Mouse (Mus musculus): ENCODE measurements at regions not wholly inside any gene's neighbourhood (a gene's known extent, or its start where the extent isn't known, plus 50 kb on each side); places are given as distances from the start of the nearest gene placed in this dataset.

- Histone ChIP-seq H3K36me3 (no peaks in the 10 kb centered on the region), H3K9me3 (no peaks in the 10 kb centered on the region), H3K9ac (no peak overlapping the region), H3K4me2 (no peak overlapping the region), H3K27ac (replicated peaks) (no peak overlapping the region), H3K27me3 (no peaks in the 10 kb centered on the region), H3K4me3 (no peak overlapping the region), H3K4me1 (replicated peaks) (peaks cover 13% of the 10 kb centered on the region)
- WGBS = 73% methylated on average over 5 of the region's 5 CpGs
- no peak for ATAC-seq (ENCODE audit: low read depth)
Observed at GRCm38 (mm10) chr19:32959844-32960195, 202.5 kb downstream of the Pten start.

GRCm38 (mm10) chr19:32960196-32960947 lies 203.1 kb downstream of the Pten start:
- no peaks in the 10 kb centered on the region for H3K27me3 ChIP-seq
- H3K36me3 ChIP-seq = no peaks in the 10 kb centered on the region
- 70% methylated on average over 9 of the region's 9 CpGs for WGBS
- H3K4me2 ChIP-seq = no peak overlapping the region
- ATAC-seq (ENCODE audit: low read depth) = no peak
- H3K4me3 ChIP-seq = no peak overlapping the region
- no peaks in the 10 kb centered on the region for H3K9me3 ChIP-seq
- H3K4me1 ChIP-seq (replicated peaks) = peaks cover 13% of the 10 kb centered on the region
- H3K9ac ChIP-seq = no peak overlapping the region
- no peak overlapping the region for H3K27ac ChIP-seq (replicated peaks)

GRCm38 (mm10) chr19:32961525-32961924 lies 204.2 kb downstream of the Pten start:
- Histone ChIP-seq H3K4me2 (no peak overlapping the region), H3K4me3 (no peak overlapping the region), H3K36me3 (no peaks in the 10 kb centered on the region), H3K9ac (no peak overlapping the region), H3K27me3 (no peaks in the 10 kb centered on the region), H3K27ac (replicated peaks) (no peak overlapping the region), H3K9me3 (no peaks in the 10 kb centered on the region), H3K4me1 (replicated peaks) (peaks cover 6% of the 10 kb centered on the region)
- ATAC-seq (ENCODE audit: low read depth) = no peak
- 84% methylated on average over 5 of the region's 5 CpGs for WGBS

- WGBS = 8% methylated on average over 1 of the region's 1 CpGs
- no peak overlapping the region for H3K27ac ChIP-seq (replicated peaks)
Observed at GRCm38 (mm10) chr19:32963983-32964382, 206.7 kb downstream of the Pten start.

GRCm38 (mm10) chr19:32965488-32965887 lies 208.2 kb downstream of the Pten start:
- 80% methylated on average over 2 of the region's 2 CpGs for WGBS
- no peak overlapping the region for H3K4me3 ChIP-seq
- H3K27me3 ChIP-seq = no peaks in the 10 kb centered on the region
- ATAC-seq (ENCODE audit: low read depth) = no peak
- H3K27ac ChIP-seq (replicated peaks) = no peak overlapping the region
- H3K4me2 ChIP-seq = no peak overlapping the region
- no peaks in the 10 kb centered on the region for H3K4me1 ChIP-seq (replicated peaks)
- H3K9me3 ChIP-seq = no peaks in the 10 kb centered on the region
- H3K36me3 ChIP-seq = no peaks in the 10 kb centered on the region
- no peak overlapping the region for H3K9ac ChIP-seq

More at GRCm38 (mm10) chr19:32963983-32964382, 206.7 kb downstream of the Pten start:
- no peak for ATAC-seq (ENCODE audit: low read depth)
- H3K36me3 ChIP-seq = no peaks in the 10 kb centered on the region
- H3K27me3 ChIP-seq = no peaks in the 10 kb centered on the region
- no peak overlapping the region for H3K4me2 ChIP-seq
- no peak overlapping the region for H3K4me3 ChIP-seq
- H3K9me3 ChIP-seq = no peaks in the 10 kb centered on the region
- H3K9ac ChIP-seq = no peak overlapping the region
- H3K4me1 ChIP-seq (replicated peaks) = no peaks in the 10 kb centered on the region

- ATAC-seq (ENCODE audit: low read depth) = no peak
- H3K9me3 ChIP-seq = no peaks in the 10 kb centered on the region
- no peaks in the 10 kb centered on the region for H3K4me1 ChIP-seq (replicated peaks)
- no peak overlapping the region for H3K27ac ChIP-seq (replicated peaks)
- H3K4me2 ChIP-seq = no peak overlapping the region
- H3K36me3 ChIP-seq = no peaks in the 10 kb centered on the region
- H3K9ac ChIP-seq = no peak overlapping the region
- WGBS = 65% methylated on average over 7 of the region's 7 CpGs
- no peak overlapping the region for H3K4me3 ChIP-seq
- no peaks in the 10 kb centered on the region for H3K27me3 ChIP-seq
Observed at GRCm38 (mm10) chr19:32969213-32969776, 212.0 kb downstream of the Pten start.

- H3K4me2 ChIP-seq = no peak overlapping the region
- 95% methylated on average over 6 of the region's 6 CpGs for WGBS
- no peaks in the 10 kb centered on the region for H3K9me3 ChIP-seq
- no peak overlapping the region for H3K4me3 ChIP-seq
- no peaks in the 10 kb centered on the region for H3K4me1 ChIP-seq (replicated peaks)
- H3K9ac ChIP-seq = no peak overlapping the region
- no peaks in the 10 kb centered on the region for H3K36me3 ChIP-seq
- H3K27ac ChIP-seq (replicated peaks) = no peak overlapping the region
- no peak for ATAC-seq (ENCODE audit: low read depth)
- H3K27me3 ChIP-seq = no peaks in the 10 kb centered on the region
Observed at GRCm38 (mm10) chr19:32972116-32972515, 214.8 kb downstream of the Pten start.

GRCm38 (mm10) chr19:32973130-32973529 lies 215.8 kb downstream of the Pten start:
- ATAC-seq (ENCODE audit: low read depth) = no peak
- no peaks in the 10 kb centered on the region for H3K9me3 ChIP-seq
- no peaks in the 10 kb centered on the region for H3K36me3 ChIP-seq
- H3K9ac ChIP-seq = no peak overlapping the region
- no peak overlapping the region for H3K27ac ChIP-seq (replicated peaks)
- H3K4me3 ChIP-seq = no peak overlapping the region
- WGBS = 89% methylated on average over 3 of the region's 3 CpGs
- H3K4me2 ChIP-seq = no peak overlapping the region
- H3K4me1 ChIP-seq (replicated peaks) = no peaks in the 10 kb centered on the region
- no peaks in the 10 kb centered on the region for H3K27me3 ChIP-seq

GRCm38 (mm10) chr19:32974778-32975240 lies 217.5 kb downstream of the Pten start:
- no peaks in the 10 kb centered on the region for H3K9me3 ChIP-seq
- H3K9ac ChIP-seq = no peak overlapping the region
- ATAC-seq (ENCODE audit: low read depth) = no peak
- no peaks in the 10 kb centered on the region for H3K27me3 ChIP-seq
- H3K4me1 ChIP-seq (replicated peaks) = no peaks in the 10 kb centered on the region
- H3K4me3 ChIP-seq = no peak overlapping the region
- H3K27ac ChIP-seq (replicated peaks) = no peak overlapping the region
- H3K4me2 ChIP-seq = no peak overlapping the region
- 93% methylated on average over 4 of the region's 4 CpGs for WGBS
- no peaks in the 10 kb centered on the region for H3K36me3 ChIP-seq

- ATAC-seq (ENCODE audit: low read depth) = no peak
Observed at GRCm38 (mm10) chr19:32975303-32975702, 218.0 kb downstream of the Pten start.

GRCm38 (mm10) chr19:32976507-32976906 lies 219.2 kb downstream of the Pten start:
- WGBS = 90% methylated on average over 7 of the region's 7 CpGs
- Histone ChIP-seq H3K4me3 (no peak overlapping the region), H3K36me3 (no peaks in the 10 kb centered on the region), H3K27ac (replicated peaks) (no peak overlapping the region), H3K4me1 (replicated peaks) (no peaks in the 10 kb centered on the region), H3K9ac (no peak overlapping the region), H3K27me3 (no peaks in the 10 kb centered on the region), H3K4me2 (no peak overlapping the region), H3K9me3 (no peaks in the 10 kb centered on the region)
- no peak for ATAC-seq (ENCODE audit: low read depth)

More at GRCm38 (mm10) chr19:32975303-32975702, 218.0 kb downstream of the Pten start:
- H3K9ac ChIP-seq = no peak overlapping the region
- H3K27ac ChIP-seq (replicated peaks) = no peak overlapping the region
- no peak overlapping the region for H3K4me3 ChIP-seq
- H3K27me3 ChIP-seq = no peaks in the 10 kb centered on the region
- no peaks in the 10 kb centered on the region for H3K9me3 ChIP-seq
- 91% methylated on average over 5 of the region's 5 CpGs for WGBS
- H3K4me2 ChIP-seq = no peak overlapping the region
- H3K36me3 ChIP-seq = no peaks in the 10 kb centered on the region
- no peaks in the 10 kb centered on the region for H3K4me1 ChIP-seq (replicated peaks)

- ATAC-seq (ENCODE audit: low read depth) = no peak
- Histone ChIP-seq H3K4me1 (replicated peaks) (no peaks in the 10 kb centered on the region), H3K4me3 (no peak overlapping the region), H3K9me3 (no peaks in the 10 kb centered on the region), H3K27ac (replicated peaks) (no peak overlapping the region), H3K4me2 (no peak overlapping the region), H3K9ac (no peak overlapping the region), H3K27me3 (no peaks in the 10 kb centered on the region), H3K36me3 (no peaks in the 10 kb centered on the region)
- 81% methylated on average over 7 of the region's 7 CpGs for WGBS
Observed at GRCm38 (mm10) chr19:32978037-32978745, 220.9 kb downstream of the Pten start.
